Mouse (Mus musculus) heart, postnatal 0 days (tissue): ENCODE results near the gene Ext2.

Experiments used
- CTCF ChIP-seq: IDR thresholded peaks from 2 replicates; pipeline ENCODE4 v1.5.1; 2016; ENCODE audit warnings: antibody characterized with exemption, control low read depth, low read depth
- EP300 ChIP-seq: IDR thresholded peaks from 2 replicates; pipeline ENCODE4 v1.6.1; 2016; ENCODE audit warnings: antibody characterized with exemption, low read depth

GRCm38 (mm10) chr2:93681321-93681720 lies 141.0 kb downstream of the Ext2 start:
- TF ChIP-seq EP300 (no peak), CTCF (no peak)
